Mouse (Mus musculus) olfactory bulb, adult 2 months (tissue): Measurements from ENCODE around the gene 6330409D20Rik.

Source experiments
- CTCF ChIP-seq: fragments of 200-500 bp; IDR thresholded peaks from 2 replicates; pipeline ENCODE4 v1.5.1; 2012; ENCODE audit warnings: low read depth, mild to moderate bottlenecking, low read length, moderate library complexity; ENCODE audit not compliant: insufficient read depth
- POLR2A ChIP-seq: fragments of 200-500 bp; IDR thresholded peaks from 2 replicates; pipeline ENCODE4 v1.6.1; 2012; ENCODE audit warnings: mild to moderate bottlenecking, low read depth, low read length, moderate library complexity; ENCODE audit not compliant: insufficient read depth

DNA sequence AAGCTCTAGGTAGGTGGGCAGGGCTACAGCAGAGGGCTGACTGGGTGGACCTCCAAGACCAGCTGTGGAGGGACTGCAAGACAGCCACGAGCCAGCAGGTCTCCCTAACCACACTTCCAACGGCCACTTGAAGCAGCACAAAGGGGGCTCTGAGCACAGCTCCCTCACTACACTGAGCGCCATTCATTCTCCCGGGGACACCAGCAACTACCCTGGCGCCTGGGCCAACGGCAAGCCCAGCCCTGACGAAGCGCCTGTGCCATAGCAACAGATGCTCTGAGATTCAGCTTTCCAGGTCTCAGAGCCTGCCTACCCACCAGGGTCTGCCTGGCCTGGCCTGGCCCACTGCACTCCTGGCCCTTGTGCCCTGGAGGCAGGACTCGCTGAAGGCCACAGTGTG, 22.1 kb downstream of the 6330409D20Rik start:
- TF ChIP-seq POLR2A (no peak), CTCF (no peak)
